Mouse (Mus musculus) spleen, adult 2 months (tissue): Measurements from ENCODE around the gene Vmn1r215. TPM values are rescaled to one million over a fixed set of nuclear protein-coding genes. Genes with fewer than 3 reads are reported as not detected.

Experiments used
- DNase-seq, 2 experiments: peaks; one replicate each; pipeline versions ENCODE4 v3.0.0 to v3.0.0-alpha.2; 2012 to 2021; ENCODE audit warnings: low spot score in 2 of 2, low read depth in 1 of 2
- H3K27ac ChIP-seq: fragments of 200-500 bp; 2 replicates; pipeline ENCODE4 v1.5.1; 2012; ENCODE audit warnings: low read length, inconsistent platforms; ENCODE audit not compliant: insufficient read depth
- H3K27me3 ChIP-seq: fragments of 200-500 bp; 2 replicates; pipeline ENCODE4 v1.6.1; 2012; ENCODE audit warnings: mild to moderate bottlenecking, moderate library complexity, low read length, inconsistent platforms; ENCODE audit not compliant: control insufficient read depth, insufficient read depth
- H3K36me3 ChIP-seq: fragments of 200-500 bp; 2 replicates; pipeline ENCODE4 v1.6.1; 2012; ENCODE audit warnings: mild to moderate bottlenecking, low read length, inconsistent platforms; ENCODE audit not compliant: control insufficient read depth, insufficient read depth
- H3K4me1 ChIP-seq: fragments of 200-500 bp; 2 replicates; pipeline ENCODE4 v1.6.1; 2011; ENCODE audit warnings: inconsistent platforms; ENCODE audit not compliant: control insufficient read depth, insufficient read depth, insufficient read length
- H3K4me3 ChIP-seq: fragments of 200-500 bp; 2 replicates; pipeline ENCODE4 v1.5.1; 2011; ENCODE audit warnings: mild to moderate bottlenecking, inconsistent platforms; ENCODE audit not compliant: insufficient read depth, insufficient read length; ENCODE audit errors: extremely low read depth
- CTCF ChIP-seq: fragments of 200-500 bp; IDR thresholded peaks from 2 replicates; pipeline ENCODE4 v1.5.1; 2011; ENCODE audit warnings: mild to moderate bottlenecking, inconsistent platforms; ENCODE audit not compliant: insufficient read depth, insufficient read length, insufficient replicate concordance; ENCODE audit errors: extremely low read depth
- POLR2A ChIP-seq: fragments of 200-500 bp; IDR thresholded peaks from 2 replicates; pipeline ENCODE4 v1.6.1; 2011; ENCODE audit warnings: low read depth, low read length, inconsistent platforms
- WGBS: fragments of 180-500 bp; shearing (Covaris S2); methylation state at CpG from one replicate; pipeline ENCODE4 v1.1.7; 2018; 5-methylcytosine and 5-hydroxymethylcytosine counted together
- polyA plus RNA-seq: library from polyadenylated mRNA; depleted of rRNA; stranded (reverse); fragments of >200 nt; gene quantifications from 2 replicates; pipeline ENCODE4 v1.2.3, GENCODE M21; 2012; rRNA removed

Vmn1r215 gene
- polyA plus RNA-seq, 1 experiment, result not detected

DNA sequence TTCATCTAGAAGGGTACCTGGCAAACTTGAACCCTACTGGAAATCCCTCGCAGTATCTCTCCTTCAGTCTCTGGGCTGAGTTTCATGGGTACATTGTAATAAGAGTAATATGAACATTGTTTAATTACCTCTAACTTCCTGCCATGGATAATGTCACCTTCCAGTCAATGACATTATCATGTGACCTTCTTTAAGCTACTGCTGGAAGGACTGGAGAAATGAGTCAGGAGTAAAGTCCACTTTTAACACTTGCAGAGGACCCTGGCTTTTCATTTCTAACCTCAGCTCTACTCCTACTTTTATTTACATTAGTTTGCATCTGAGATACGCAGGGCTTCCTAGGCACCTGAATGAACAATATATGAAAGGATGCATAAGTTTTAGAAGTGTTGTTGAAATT lies 52.8 kb downstream of the Vmn1r215 start:
- Histone ChIP-seq H3K36me3 (no peaks in the 10 kb centered on the region), H3K27me3 (no peaks in the 10 kb centered on the region), H3K4me1 (no peaks in the 10 kb centered on the region), H3K4me3 (no peak overlapping the region), H3K27ac (no peak overlapping the region)
- 83% methylated on average over 2 of the region's 2 CpGs for WGBS
- DNase-seq, result no peak
- no peak for TF ChIP-seq CTCF
- no peak for TF ChIP-seq POLR2A

Other genes with a start within 250 kb of the Vmn1r215 start
- not detected in 2 replicates for gene Vmn1r210, start 236.7 kb upstream of the Vmn1r215 start, polyA plus RNA-seq
- gene Vmn1r211, start 210.5 kb upstream of the Vmn1r215 start, polyA plus RNA-seq, result not detected in 2 replicates
- gene Vmn1r212, start 183.8 kb upstream of the Vmn1r215 start, polyA plus RNA-seq, result not detected in 2 replicates
- not detected in 2 replicates for gene Vmn1r213, start 60.4 kb upstream of the Vmn1r215 start, polyA plus RNA-seq
- not detected in 2 replicates for gene Vmn1r214, start 37.6 kb upstream of the Vmn1r215 start, polyA plus RNA-seq
- gene Vmn1r217, start 50.2 kb downstream of the Vmn1r215 start, polyA plus RNA-seq, result not detected in 2 replicates
- gene Vmn1r218, start 65.1 kb downstream of the Vmn1r215 start, polyA plus RNA-seq, result not detected in 2 replicates
- gene Vmn1r219, start 91.3 kb downstream of the Vmn1r215 start, polyA plus RNA-seq, result not detected in 2 replicates
- not detected in 2 replicates for gene Vmn1r220, start 120.0 kb downstream of the Vmn1r215 start, polyA plus RNA-seq
- not detected in 2 replicates for gene Vmn1r221, start 146.1 kb downstream of the Vmn1r215 start, polyA plus RNA-seq
- not detected in 2 replicates for gene Vmn1r222, start 167.9 kb downstream of the Vmn1r215 start, polyA plus RNA-seq
- gene Vmn1r223, start 179.1 kb downstream of the Vmn1r215 start, polyA plus RNA-seq, result not detected in 2 replicates